Mouse (Mus musculus) MEL (cell line): ENCODE results near the gene Atp6v1e2. TPM values are rescaled to one million over a fixed set of nuclear protein-coding genes. Genes with fewer than 3 reads are reported as not detected.

Source experiments
- DNase-seq: peaks from one replicate; pipeline ENCODE4 v3.0.0; 2011; ENCODE audit warnings: low read depth, low spot score
- H3K27ac ChIP-seq: 2 replicates; pipeline ENCODE4 v1.5.1; 2012; ENCODE audit warnings: low read depth, mild to moderate bottlenecking, control low read depth, low read length, moderate library complexity; ENCODE audit not compliant: control insufficient read depth
- H3K27me3 ChIP-seq, 2 experiments: fragments of 150-350 bp in 1 of 2; sonication (generic) in 1 of 2; 2 replicates each; pipeline ENCODE4 v1.6.1; 2012; ENCODE audit warnings: low read length in 2 of 2, mild to moderate bottlenecking in 2 of 2, improper control_type of control experiment in 1 of 2, moderate library complexity in 1 of 2; ENCODE audit not compliant: insufficient read depth in 2 of 2, control insufficient read depth in 1 of 2
- H3K36me3 ChIP-seq, 2 experiments: 2 replicates each; pipeline ENCODE4 v1.6.1; 2012 to 2014; ENCODE audit warnings: low read length in 2 of 2, improper control_type of control experiment in 1 of 2, inconsistent platforms in 1 of 2, mild to moderate bottlenecking in 1 of 2; ENCODE audit not compliant: insufficient read depth in 2 of 2, control insufficient read depth in 1 of 2
- H3K4me1 ChIP-seq, 2 experiments: fragments of 150-350 bp in 1 of 2; sonication (generic) in 1 of 2; 2 replicates each; pipeline ENCODE4 v1.6.1; 2012; ENCODE audit warnings: low read length in 2 of 2, improper control_type of control experiment in 1 of 2, mild to moderate bottlenecking in 1 of 2; ENCODE audit not compliant: insufficient read depth in 2 of 2, control insufficient read depth in 1 of 2
- H3K4me3 ChIP-seq, 2 experiments: fragments of 150-350 bp in 1 of 2; sonication (generic) in 1 of 2; 2 replicates each; pipeline ENCODE4 v1.5.1; 2012; ENCODE audit warnings: low read depth in 2 of 2, low read length in 2 of 2, mild to moderate bottlenecking in 2 of 2, moderate library complexity in 2 of 2, control low read depth in 1 of 2, improper control_type of control experiment in 1 of 2; ENCODE audit not compliant: control insufficient read depth in 1 of 2, insufficient read depth in 1 of 2
- H3K79me2 ChIP-seq: 2 replicates; pipeline ENCODE4 v1.6.1; 2012; ENCODE audit warnings: mild to moderate bottlenecking, low read length, moderate library complexity; ENCODE audit not compliant: control insufficient read depth, poor library complexity, insufficient read depth
- H3K9ac ChIP-seq: 2 replicates; pipeline ENCODE4 v1.6.1; 2012; ENCODE audit warnings: low read depth, mild to moderate bottlenecking, control low read depth, low read length, moderate library complexity; ENCODE audit not compliant: control insufficient read depth, poor library complexity, severe bottlenecking
- H3K9me3 ChIP-seq: fragments of 150-350 bp; sonication (generic); replicated peaks from 2 replicates; pipeline ENCODE4 v1.6.1; 2012; ENCODE audit warnings: mild to moderate bottlenecking, low read length, improper control_type of control experiment, moderate library complexity; ENCODE audit not compliant: insufficient read depth
- CHD1 ChIP-seq: IDR thresholded peaks from 2 replicates; pipeline ENCODE4 v1.6.1; 2012; ENCODE audit warnings: low read depth, mild to moderate bottlenecking, inconsistent platforms, low read length, improper control_type of control experiment
- CHD2 ChIP-seq: IDR thresholded peaks from 2 replicates; pipeline ENCODE4 v1.6.1; 2011; ENCODE audit warnings: low read length, improper control_type of control experiment
- CTCF ChIP-seq, 3 experiments: IDR thresholded peaks in 2 of 3; conservative IDR thresholded peaks in 1 of 3; 2 replicates each; pipeline ENCODE4 v1.5.1; 2011 to 2012; ENCODE audit warnings: low read length in 3 of 3, low read depth in 2 of 3, mild to moderate bottlenecking in 2 of 3, improper control_type of control experiment in 1 of 3, inconsistent platforms in 1 of 3, mixed read lengths in 1 of 3, moderate library complexity in 1 of 3; ENCODE audit not compliant: control insufficient read depth in 1 of 3, insufficient read depth in 1 of 3, poor library complexity in 1 of 3, severe bottlenecking in 1 of 3
- ELF1 ChIP-seq: IDR thresholded peaks from 2 replicates; pipeline ENCODE4 v1.6.1; 2014; ENCODE audit warnings: low read depth, mild to moderate bottlenecking, inconsistent platforms, low read length, improper control_type of control experiment, moderate library complexity
- GABPA ChIP-seq: IDR thresholded peaks from 2 replicates; pipeline ENCODE4 v1.6.1; 2012; ENCODE audit warnings: low read depth, mild to moderate bottlenecking, inconsistent platforms, low read length, improper control_type of control experiment, moderate library complexity
- JUND ChIP-seq: IDR thresholded peaks from 2 replicates; pipeline ENCODE4 v1.6.1; 2011; ENCODE audit warnings: low read depth, mild to moderate bottlenecking, improper control_type of control experiment, low read length
- KAT2A ChIP-seq: conservative IDR thresholded peaks from 2 replicates; pipeline ENCODE4 v1.6.1; 2012; ENCODE audit warnings: low read depth, low read length, improper control_type of control experiment, inconsistent platforms
- MAFK ChIP-seq: IDR thresholded peaks from 2 replicates; pipeline ENCODE4 v1.6.1; 2011; ENCODE audit warnings: low read depth, mild to moderate bottlenecking, low read length, improper control_type of control experiment, borderline replicate concordance
- MAX ChIP-seq: IDR thresholded peaks from 2 replicates; pipeline ENCODE4 v1.6.1; 2011; ENCODE audit warnings: low read length, improper control_type of control experiment
- NELFE ChIP-seq: IDR thresholded peaks from 2 replicates; pipeline ENCODE4 v1.6.1; 2011; ENCODE audit warnings: low read depth, low read length, improper control_type of control experiment
- POLR2AphosphoS2 ChIP-seq: IDR thresholded peaks from 2 replicates; pipeline ENCODE4 v1.6.1; 2011; ENCODE audit warnings: low read length, improper control_type of control experiment
- RCOR1 ChIP-seq: IDR thresholded peaks from 2 replicates; pipeline ENCODE4 v1.6.1; 2012; ENCODE audit warnings: low read depth, mild to moderate bottlenecking, inconsistent platforms, low read length, improper control_type of control experiment
- TAL1 ChIP-seq: IDR thresholded peaks from 2 replicates; pipeline ENCODE4 v1.6.1; 2012; ENCODE audit warnings: mild to moderate bottlenecking, inconsistent platforms, low read length, moderate library complexity, mixed read lengths
- TBP ChIP-seq: IDR thresholded peaks from 2 replicates; pipeline ENCODE4 v1.8.0; 2011; ENCODE audit warnings: low read depth, low read length, improper control_type of control experiment
- TCF12 ChIP-seq: IDR thresholded peaks from 2 replicates; pipeline ENCODE4 v1.6.1; 2014; ENCODE audit warnings: low read depth, mild to moderate bottlenecking, inconsistent platforms, low read length, improper control_type of control experiment, moderate library complexity
- UBTF ChIP-seq: IDR thresholded peaks from 2 replicates; pipeline ENCODE4 v1.6.1; 2012; ENCODE audit warnings: low read depth, mild to moderate bottlenecking, inconsistent platforms, low read length, improper control_type of control experiment, moderate library complexity, borderline replicate concordance; ENCODE audit not compliant: insufficient read depth
- USF1 ChIP-seq: IDR thresholded peaks from 2 replicates; pipeline ENCODE4 v1.6.1; 2014; ENCODE audit warnings: low read depth, mild to moderate bottlenecking, inconsistent platforms, low read length, improper control_type of control experiment, moderate library complexity
- USF2 ChIP-seq, 2 experiments: IDR thresholded peaks; 2 replicates each; pipeline ENCODE4 v1.6.1; 2011 to 2012; ENCODE audit warnings: improper control_type of control experiment in 2 of 2, low read length in 2 of 2, borderline replicate concordance in 1 of 2, inconsistent platforms in 1 of 2, low read depth in 1 of 2, mild to moderate bottlenecking in 1 of 2; ENCODE audit not compliant: insufficient read depth in 1 of 2
- ZC3H11A ChIP-seq: IDR thresholded peaks from 2 replicates; pipeline ENCODE4 v1.6.1; 2012; ENCODE audit warnings: low read depth, mild to moderate bottlenecking, inconsistent platforms, low read length, improper control_type of control experiment
- ZMIZ1 ChIP-seq: IDR thresholded peaks from 2 replicates; pipeline ENCODE4 v1.6.1; 2012; ENCODE audit warnings: low read depth, mild to moderate bottlenecking, inconsistent platforms, low read length, improper control_type of control experiment, moderate library complexity
- ZNF384 ChIP-seq: IDR thresholded peaks from 2 replicates; pipeline ENCODE4 v1.6.1; 2012; ENCODE audit warnings: low read depth, mild to moderate bottlenecking, inconsistent platforms, low read length, improper control_type of control experiment
- polyA plus RNA-seq, 2 experiments: library from polyadenylated mRNA; stranded (reverse) in 1 of 2; unstranded in 1 of 2; fragments of >175 nt in 1 of 2; fragments of >200 nt in 1 of 2; gene quantifications; 2 replicates each; pipeline versions ENCODE4 v1.2.1 to v1.2.4; 2012; ENCODE audit warnings: low replicate concordance in 2 of 2, low read depth in 1 of 2; ENCODE audit not compliant: insufficient read length in 2 of 2, insufficient read depth in 1 of 2, missing spikeins in 1 of 2
- total RNA-seq: library from RNA; depleted of rRNA; stranded (reverse); fragments of 300-350 nt; gene quantifications from 2 replicates; pipeline ENCODE4 v1.2.3, GENCODE M21; 2012

Gene Atp6v1e2
- total and polyA plus RNA-seq, 3 experiments = not detected

DNA sequence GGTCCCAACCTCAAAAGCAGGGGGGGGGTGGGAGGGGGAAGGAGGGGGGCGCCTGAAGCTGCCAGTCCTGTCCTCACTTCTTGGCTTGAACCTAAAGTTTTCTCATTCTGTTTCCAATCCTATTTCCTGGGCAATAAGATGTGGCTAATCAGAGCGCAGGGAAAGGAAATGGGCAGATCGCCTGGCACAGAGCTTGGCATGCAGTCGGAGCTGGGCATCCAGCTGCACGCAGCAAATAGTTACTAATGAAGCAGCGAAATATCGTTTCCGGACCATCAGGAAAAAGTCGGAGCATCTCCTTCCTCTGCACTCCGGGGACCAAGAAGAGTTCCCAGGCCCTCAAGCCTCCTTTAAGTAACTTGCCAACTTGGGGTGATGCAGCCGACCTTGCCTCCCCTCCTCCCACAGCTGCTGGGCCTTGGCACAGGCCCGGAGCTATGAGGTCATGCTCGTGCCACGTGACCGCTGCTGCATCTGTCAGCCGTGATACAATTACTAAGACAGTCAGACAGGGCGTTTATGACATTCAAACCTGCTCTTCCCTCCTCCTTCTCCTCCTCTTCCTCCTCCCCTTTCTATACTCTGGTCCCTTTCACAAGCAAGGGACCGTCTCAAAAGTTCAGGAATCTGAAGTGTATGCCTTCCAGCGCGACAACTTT lies 10.1 kb downstream of the Atp6v1e2 start (continued):
- TF ChIP-seq MAX = peak; percentile 81
- TF ChIP-seq USF2 (IDR thresholded peaks at IDR 0.05; ENCODE audit: borderline replicate concordance in 1 of 2, insufficient read depth in 1 of 2, low read depth in 1 of 2, low read length in 2 of 2) = peak in 1 of 2 experiments; percentile 54; a peak in 2 of 4 replicates
- no peak for TF ChIP-seq NELFE
- no peak for TF ChIP-seq TCF12
- TF ChIP-seq ZC3H11A = no peak

DNA sequence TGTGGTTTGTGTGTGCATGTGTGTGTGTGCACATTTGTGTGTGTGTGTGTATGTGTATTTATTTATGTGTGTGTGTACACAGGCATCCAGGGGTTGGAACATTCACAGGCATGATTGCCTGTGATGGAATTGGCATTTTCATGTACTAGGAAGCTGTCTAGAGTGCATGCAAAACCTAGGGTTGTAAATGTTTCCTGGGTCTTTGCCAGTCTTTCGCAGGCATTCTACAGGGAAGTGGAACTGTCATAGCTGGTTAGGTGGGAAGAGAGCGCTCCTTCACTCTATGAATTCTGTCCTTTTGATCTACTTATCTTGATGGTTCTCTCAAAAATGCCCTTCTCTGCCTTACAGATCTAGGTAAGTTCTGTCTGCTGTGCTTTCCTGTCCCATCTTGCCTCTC lies 10.6 kb downstream of the Atp6v1e2 start:
- Histone ChIP-seq H3K4me1 (0 out of 4 replicates have a peak, but pooled peaks cover 0 to 3% of the 10 kb centered on the region in 2 experiments), H3K27ac (no peak overlapping the region), H3K36me3 (peaks cover 0 to 4% of the 10 kb centered on the region in 2 experiments; a peak in 1 of 4 replicates), H3K27me3 (peaks cover 0 to 3% of the 10 kb centered on the region in 2 experiments; a peak in 2 of 4 replicates), H3K4me3 (no peak overlapping the region), H3K9ac (no peak overlapping the region), H3K79me2 (no peaks in the 10 kb centered on the region), H3K9me3 (no peaks in the 10 kb centered on the region)
- no peak for TF ChIP-seq ZC3H11A
- TF ChIP-seq NELFE = no peak
- no peak for TF ChIP-seq UBTF
- TF ChIP-seq CHD2 = no peak
- TF ChIP-seq TBP = no peak
- no peak for DNase-seq

DNA sequence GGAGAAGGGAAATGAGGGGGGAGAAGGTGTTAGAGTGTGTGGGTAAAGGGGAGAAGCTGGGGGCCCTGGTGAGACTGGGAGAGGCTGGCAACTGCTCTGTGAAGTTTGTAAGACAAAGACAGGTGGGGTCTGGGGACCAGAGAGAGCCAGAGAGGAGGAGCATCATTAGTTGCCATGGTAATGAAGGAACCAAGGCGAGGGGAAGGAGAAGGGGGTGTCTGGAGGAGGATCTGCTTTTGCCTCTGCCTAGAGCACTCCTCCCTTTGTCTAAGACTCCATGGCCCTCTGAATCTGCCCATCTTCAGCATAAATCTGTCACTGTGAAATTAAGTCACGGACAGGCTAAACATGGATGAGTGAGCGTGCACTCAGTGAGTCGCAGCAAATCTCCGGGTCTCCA lies 14.8 kb downstream of the Atp6v1e2 start:
- Histone ChIP-seq H3K27ac (no peak overlapping the region), H3K4me1 (peaks cover 2 to 16% of the 10 kb centered on the region in 2 experiments), H3K36me3 (peaks cover 0 to 11% of the 10 kb centered on the region in 2 experiments; a peak in 2 of 4 replicates), H3K9me3 (no peaks in the 10 kb centered on the region), H3K9ac (no peak overlapping the region), H3K79me2 (no peaks in the 10 kb centered on the region), H3K27me3 (peaks cover 0 to 2% of the 10 kb centered on the region in 2 experiments; a peak in 1 of 4 replicates), H3K4me3 (no peak overlapping the region)
- no peak for TF ChIP-seq UBTF
- no peak for TF ChIP-seq CHD2
- TF ChIP-seq POLR2AphosphoS2 = no peak
- no peak for TF ChIP-seq MAFK
- no peak for TF ChIP-seq USF1
- no peak for TF ChIP-seq ZNF384
- no peak for TF ChIP-seq ELF1
- no peak for TF ChIP-seq GABPA
- TF ChIP-seq KAT2A = no peak
- no peak for TF ChIP-seq ZMIZ1
- TF ChIP-seq TAL1 = no peak
- TF ChIP-seq ZC3H11A = no peak
- no peak for TF ChIP-seq CHD1
- TF ChIP-seq RCOR1 = no peak
- no peak for TF ChIP-seq NELFE
- TF ChIP-seq USF2 (IDR thresholded peaks at IDR 0.05; ENCODE audit: borderline replicate concordance in 1 of 2, insufficient read depth in 1 of 2, low read depth in 1 of 2, low read length in 2 of 2) = no peak
- no peak for TF ChIP-seq CTCF (IDR thresholded peaks at IDR 0.05 in 2 of 3, conservative IDR thresholded peaks at IDR 0.05 in 1 of 3; ENCODE audit: control insufficient read depth in 1 of 3, insufficient read depth in 1 of 3, low read depth in 2 of 3, low read length in 3 of 3, poor library complexity in 1 of 3, severe bottlenecking in 1 of 3)
- no peak for TF ChIP-seq JUND
- DNase-seq = no peak
